Mouse (Mus musculus) forebrain, embryonic 14.5 days (tissue): ENCODE results near the gene Gm14408. TPM values are rescaled to one million over a fixed set of nuclear protein-coding genes. Genes with fewer than 3 reads are reported as not detected.
A peak's percentile ranks its signal among the peaks of the same experiment; 100 is the strongest.
"Not testable (repeated sequence)": the region's sequence is repeated elsewhere in the genome, so short reads cannot be mapped to it uniquely, and the experiment has no call there.

Experiments used
- ATAC-seq: fragments of 200-750 bp; cut with Nextera tagmentation; 2 replicates; pipeline ENCODE4 v1.8.0; 2017; ENCODE audit warnings: mild to moderate bottlenecking, moderate library complexity
- DNase-seq: peaks from one replicate; pipeline ENCODE4 v3.0.0-alpha.2; 2015; ENCODE audit warnings: low spot score
- H3K27ac ChIP-seq: fragments of 300-500 bp; sonication (generic); 2 replicates; pipeline ENCODE4 v1.5.1; 2014; ENCODE audit warnings: low read depth, mild to moderate bottlenecking, control low read depth, low read length, moderate library complexity
- H3K27me3 ChIP-seq: fragments of 300-500 bp; sonication (generic); replicated peaks from 2 replicates; pipeline ENCODE4 v1.6.1; 2014; ENCODE audit warnings: low read length, control low read depth, mixed read lengths; ENCODE audit not compliant: control insufficient read depth, insufficient read depth
- H3K36me3 ChIP-seq: fragments of 300-500 bp; sonication (generic); 2 replicates; pipeline ENCODE4 v1.6.1; 2014; ENCODE audit warnings: low read length, control low read depth; ENCODE audit not compliant: control insufficient read depth, insufficient read depth
- H3K4me1 ChIP-seq: fragments of 300-500 bp; sonication (generic); 2 replicates; pipeline ENCODE4 v1.6.1; 2014; ENCODE audit warnings: antibody characterized with exemption, low read length, control low read depth; ENCODE audit not compliant: control insufficient read depth, insufficient read depth
- H3K4me2 ChIP-seq: fragments of 300-500 bp; sonication (generic); 2 replicates; pipeline ENCODE4 v1.6.1; 2014; ENCODE audit warnings: mild to moderate bottlenecking, control low read depth, low read length
- H3K4me3 ChIP-seq: fragments of 300-500 bp; sonication (generic); 2 replicates; pipeline ENCODE4 v1.5.1; 2014; ENCODE audit warnings: low read depth, low read length, control low read depth
- H3K9ac ChIP-seq: fragments of 300-500 bp; sonication (generic); 2 replicates; pipeline ENCODE4 v1.6.1; 2014; ENCODE audit warnings: mild to moderate bottlenecking, low read length, control low read depth, moderate library complexity
- H3K9me3 ChIP-seq: fragments of 300-500 bp; sonication (generic); replicated peaks from 2 replicates; pipeline ENCODE4 v1.6.1; 2016; ENCODE audit warnings: low read length, control low read depth, mixed read lengths; ENCODE audit not compliant: control insufficient read depth
- WGBS: fragments of 180-500 bp; shearing (Covaris S2); extraction: QIAGEN DNeasy Blood & Tissue Kit; methylation state at CpG from one replicate; pipeline ENCODE4 v1.1.7; 2014; 5-methylcytosine and 5-hydroxymethylcytosine counted together
- polyA plus RNA-seq: library from polyadenylated mRNA; unstranded; fragments of >200 nt; fragmentation: Nextera tagmentation; extraction: Ambion mirVana; gene quantifications from 2 replicates; pipeline ENCODE4 v1.2.1, GENCODE M21; 2014

Gene Gm14408
- not detected in 2 replicates for polyA plus RNA-seq

GRCm38 (mm10) chr2:176830840-176831239 is at the start of gene Gm14408:
Gene Gm14408, plus strand, starts transcription at chr2:176831140.
- DNase-seq, H3K4me3 ChIP-seq, H3K4me2 ChIP-seq, H3K9ac ChIP-seq, ATAC-seq, H3K36me3 ChIP-seq, H3K9me3 ChIP-seq, H3K27me3 ChIP-seq, H3K4me1 ChIP-seq, H3K27ac ChIP-seq: not testable (repeated sequence)
- 82% methylated on average over 1 of the region's 3 CpGs for WGBS

GRCm38 (mm10) chr2:176798312-176798711 is 32.6 kb upstream of the Gm14408 start, which contains the start of gene Gm14295:
Gene Gm14295, plus strand, starts transcription at chr2:176798612.
- H3K36me3 ChIP-seq, H3K27ac ChIP-seq, H3K9ac ChIP-seq, H3K4me2 ChIP-seq, H3K27me3 ChIP-seq, DNase-seq, H3K9me3 ChIP-seq, ATAC-seq, H3K4me1 ChIP-seq: not testable (repeated sequence)
- peak within 1 kb of the TSS; percentile 28 for H3K4me3 ChIP-seq
- WGBS = no CpG with 5 or more reads among the region's 6 CpGs

- WGBS = 26% methylated on average over 14 of the region's 15 CpGs
- not testable (repeated sequence) for ATAC-seq, H3K4me2 ChIP-seq, H3K27ac ChIP-seq, DNase-seq, H3K9ac ChIP-seq, H3K9me3 ChIP-seq, H3K4me1 ChIP-seq, H3K36me3 ChIP-seq, H3K27me3 ChIP-seq
- peak overlapping the region; percentile 28 for H3K4me3 ChIP-seq
Observed at GRCm38 (mm10) chr2:176798785-176799184, 32.2 kb upstream of the Gm14408 start.

Other genes with a start within 250 kb of the Gm14408 start
- 18.7 and 19.8 TPM in 2 replicates for gene Gm14308, start 194.8 kb upstream of the Gm14408 start, polyA plus RNA-seq
- 10.9 and 11.1 TPM in 2 replicates for gene Zfp973, start 160.6 kb upstream of the Gm14408 start, polyA plus RNA-seq
- 44.0 and 46.8 TPM in 2 replicates for gene Gm14305, start 122.8 kb upstream of the Gm14408 start, polyA plus RNA-seq
- 9.3 and 10.8 TPM in 2 replicates for gene Gm14295, start 32.5 kb upstream of the Gm14408 start, polyA plus RNA-seq
- 8.3 and 12.2 TPM in 2 replicates for gene Gm14296, start 96.7 kb downstream of the Gm14408 start, polyA plus RNA-seq
- 6.9 and 11.6 TPM in 2 replicates for gene Gm14419, start 169.8 kb downstream of the Gm14408 start, polyA plus RNA-seq
- not detected in 2 replicates for gene Gm14401, start 243.2 kb downstream of the Gm14408 start, polyA plus RNA-seq